Mouse (Mus musculus) lung, adult 2 months (tissue): Measurements from ENCODE around the gene Aaas.

Experiments
- CTCF ChIP-seq: fragments of 200-500 bp; IDR thresholded peaks from 2 replicates; pipeline ENCODE4 v1.5.1; 2011; ENCODE audit warnings: mild to moderate bottlenecking, low read length, control low read depth; ENCODE audit not compliant: insufficient read depth
- POLR2A ChIP-seq: fragments of 200-500 bp; IDR thresholded peaks from 2 replicates; pipeline ENCODE4 v1.6.1; 2011; ENCODE audit warnings: low read depth, mild to moderate bottlenecking, control low read depth, low read length, borderline replicate concordance; ENCODE audit errors: extremely low read depth

- no peak for TF ChIP-seq CTCF
- TF ChIP-seq POLR2A: no peak
These were observed 41.9 kb downstream of the Aaas start for GRCm38 (mm10) chr15:102308717-102309116.
